Mouse (Mus musculus) embryonic fibroblast, embryonic 13.5 days (primary cell): ENCODE results near the gene Galk2. TPM values are rescaled to one million over a fixed set of nuclear protein-coding genes. Genes with fewer than 3 reads are reported as not detected.

Experiments used
- H3K27ac ChIP-seq: 2 replicates; pipeline ENCODE4 v1.5.1; 2012; ENCODE audit warnings: low read length, control low read depth, inconsistent platforms; ENCODE audit not compliant: insufficient read depth
- H3K4me1 ChIP-seq: 2 replicates; pipeline ENCODE4 v1.6.1; 2011; ENCODE audit warnings: low read length; ENCODE audit not compliant: control insufficient read depth, insufficient read depth
- H3K4me3 ChIP-seq: 2 replicates; pipeline ENCODE4 v1.5.1; 2011; ENCODE audit warnings: mild to moderate bottlenecking, control low read depth, low read length; ENCODE audit not compliant: insufficient read depth
- CTCF ChIP-seq: IDR thresholded peaks from 2 replicates; pipeline ENCODE4 v1.5.1; 2011; ENCODE audit warnings: mild to moderate bottlenecking, control low read depth, low read length, moderate library complexity, borderline replicate concordance; ENCODE audit not compliant: insufficient read depth
- POLR2A ChIP-seq: IDR thresholded peaks from 2 replicates; pipeline ENCODE4 v1.6.1; 2011; ENCODE audit warnings: low read depth, mild to moderate bottlenecking, control low read depth, low read length, moderate library complexity
- polyA plus RNA-seq: library from polyadenylated mRNA; stranded (reverse); fragments of >200 nt; gene quantifications from 2 replicates; pipeline ENCODE4 v1.2.4, GENCODE M21; 2011; ENCODE audit warnings: low read depth; ENCODE audit not compliant: missing spikeins, insufficient read length

Galk2 gene
- polyA plus RNA-seq, 1 experiment = 54.1 TPM

- Histone ChIP-seq H3K4me1 (no peaks in the 10 kb centered on the region), H3K27ac (no peak overlapping the region), H3K4me3 (no peak overlapping the region)
- no peak for TF ChIP-seq CTCF
- no peak for TF ChIP-seq POLR2A
Measured at GRCm38 (mm10) chr2:125895099-125895498, 36.2 kb downstream of the Galk2 start.

- no peak overlapping the region for H3K4me3 ChIP-seq
- H3K27ac ChIP-seq = no peak overlapping the region
- peaks cover 7% of the 10 kb centered on the region; the same call in 1 of the 2 replicates for H3K4me1 ChIP-seq
- TF ChIP-seq CTCF (no peak), POLR2A (no peak)
Measured at GRCm38 (mm10) chr2:125896355-125896754, 37.4 kb downstream of the Galk2 start.

GRCm38 (mm10) chr2:125900797-125901410 lies 42.0 kb downstream of the Galk2 start:
- Histone ChIP-seq H3K4me3 (no peak overlapping the region), H3K27ac (peak overlapping the region; percentile 22; the same call in 1 of the 2 replicates), H3K4me1 (peaks cover 10% of the 10 kb centered on the region; the same call in 1 of the 2 replicates)
- TF ChIP-seq POLR2A (no peak), CTCF (no peak)

GRCm38 (mm10) chr2:125901426-125901825 lies 42.5 kb downstream of the Galk2 start:
- TF ChIP-seq POLR2A = no peak
- TF ChIP-seq CTCF = no peak
- Histone ChIP-seq H3K4me3 (no peak overlapping the region), H3K4me1 (peaks cover 10% of the 10 kb centered on the region; the same call in 1 of the 2 replicates), H3K27ac (peak overlapping the region; percentile 22; the same call in 1 of the 2 replicates)

DNA sequence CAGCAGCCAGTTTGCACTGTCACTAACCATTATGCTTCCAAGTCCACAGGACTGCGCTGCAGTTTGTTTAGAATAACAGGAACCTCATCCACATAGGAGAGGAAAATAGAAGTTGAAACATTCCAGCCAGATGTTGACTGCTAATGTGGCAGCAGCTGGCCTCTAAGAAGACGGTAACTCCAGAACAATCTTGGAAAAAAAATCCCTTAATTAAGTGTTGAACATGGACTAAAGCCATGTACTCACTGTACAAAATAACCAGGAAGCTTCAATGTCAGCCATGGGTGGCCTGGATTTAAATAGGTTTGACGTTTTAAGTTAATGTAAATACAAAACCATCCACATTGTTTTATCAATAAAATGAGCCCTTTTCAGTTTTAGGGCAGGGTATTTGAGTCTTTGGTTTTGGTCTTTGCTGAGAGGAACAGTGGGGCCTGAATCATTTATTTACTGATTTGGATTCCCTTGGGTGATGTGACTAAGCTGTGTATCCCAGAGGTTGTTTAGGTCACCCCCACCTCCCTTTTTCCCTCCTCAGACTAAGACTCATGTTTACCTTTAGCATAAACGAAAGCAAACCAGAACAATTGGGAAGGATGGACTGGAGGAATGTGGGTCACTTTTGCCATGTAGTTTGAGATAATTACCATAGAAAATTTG lies 47.6 kb downstream of the Galk2 start:
- Histone ChIP-seq H3K4me3 (no peak overlapping the region), H3K4me1 (peaks cover under 1% of the 10 kb centered on the region; the same call in 1 of the 2 replicates), H3K27ac (no peak overlapping the region)
- no peak for TF ChIP-seq CTCF
- TF ChIP-seq POLR2A = no peak

DNA sequence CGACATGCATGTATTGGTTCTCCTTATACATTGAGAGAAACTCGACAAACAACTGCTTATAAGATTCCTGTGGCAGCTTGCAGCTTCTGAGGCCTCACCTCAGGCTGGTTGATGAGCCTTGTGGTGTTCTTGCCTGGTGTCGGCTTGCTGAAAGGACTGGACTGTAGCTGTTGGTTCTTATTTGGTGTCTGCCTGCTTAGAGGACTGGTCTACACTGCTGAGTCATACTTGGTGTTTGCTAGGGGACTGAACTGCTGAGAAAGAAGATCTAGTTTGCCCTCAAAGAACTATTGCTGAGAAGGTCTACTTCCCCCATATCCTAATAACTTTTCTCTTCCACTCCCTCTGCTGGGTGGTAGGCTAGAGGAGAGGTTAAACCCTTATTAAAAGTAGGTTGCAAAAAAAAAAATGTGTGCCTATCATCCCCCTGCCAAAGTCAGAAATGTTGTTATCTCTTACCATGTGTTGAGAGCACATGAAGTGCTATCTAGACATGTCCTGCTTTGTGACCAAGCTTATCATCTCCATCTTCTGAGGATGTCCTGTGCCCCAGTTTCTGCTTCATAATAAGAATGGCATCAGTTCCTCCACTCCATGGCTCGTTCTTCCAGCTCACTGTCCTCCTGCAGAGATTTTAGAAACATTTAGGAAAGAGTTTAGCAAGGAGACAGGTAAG lies 48.8 kb downstream of the Galk2 start:
- Histone ChIP-seq H3K27ac (no peak overlapping the region), H3K4me1 (no peaks in the 10 kb centered on the region), H3K4me3 (no peak overlapping the region)
- no peak for TF ChIP-seq CTCF
- no peak for TF ChIP-seq POLR2A

- TF ChIP-seq CTCF (no peak), POLR2A (no peak)
Measured at GRCm38 (mm10) chr2:125914167-125914566, 55.3 kb downstream of the Galk2 start.

DNA sequence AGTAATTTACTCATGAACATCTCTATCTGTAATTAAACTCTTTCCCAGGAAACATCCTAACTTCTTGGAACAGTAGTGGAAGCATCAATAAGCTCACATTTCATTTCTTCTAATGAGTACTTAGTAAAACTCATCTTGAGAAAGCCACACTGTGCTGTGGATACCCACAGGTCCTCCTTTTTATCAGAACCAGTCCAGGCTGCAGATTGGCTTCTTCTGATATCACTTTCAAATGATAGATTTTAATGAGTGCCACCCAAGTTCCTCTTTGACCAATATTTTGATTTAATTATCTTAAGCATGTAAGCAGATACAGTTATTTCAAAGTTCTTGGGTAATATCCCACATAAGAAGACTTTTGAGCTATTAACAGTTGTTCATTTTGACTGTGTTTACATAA lies 55.8 kb downstream of the Galk2 start:
- peaks cover 4% of the 10 kb centered on the region; the same call in 1 of the 2 replicates for H3K4me1 ChIP-seq
- no peak overlapping the region for H3K4me3 ChIP-seq
- no peak overlapping the region for H3K27ac ChIP-seq
- TF ChIP-seq CTCF (no peak), POLR2A (no peak)

More at GRCm38 (mm10) chr2:125914167-125914566, 55.3 kb downstream of the Galk2 start:
- H3K4me3 ChIP-seq = no peak overlapping the region
- peak overlapping the region; percentile 62 for H3K27ac ChIP-seq
- peaks cover 4% of the 10 kb centered on the region; the same call in 1 of the 2 replicates for H3K4me1 ChIP-seq

GRCm38 (mm10) chr2:125916652-125917296 lies 57.9 kb downstream of the Galk2 start:
- no peak for TF ChIP-seq CTCF
- TF ChIP-seq POLR2A = no peak
- Histone ChIP-seq H3K4me1 (peaks cover 4% of the 10 kb centered on the region; the same call in 1 of the 2 replicates), H3K27ac (no peak overlapping the region)

More at GRCm38 (mm10) chr2:125916652-125917296, 57.9 kb downstream of the Galk2 start:
- H3K4me3 ChIP-seq = no peak overlapping the region
